Mouse (Mus musculus) macrophage (primary cell): Measurements from ENCODE around the gene Slc38a6. TPM values are rescaled to one million over a fixed set of nuclear protein-coding genes. Genes with fewer than 3 reads are reported as not detected.

Source experiments
- H3K27ac ChIP-seq: fragments of 350-480 bp; formaldehyde crosslinking; 2 replicates; pipeline ENCODE4 v1.9.0; 2021
- H3K36me3 ChIP-seq: fragments of 350-480 bp; formaldehyde crosslinking; 2 replicates; pipeline ENCODE4 v1.9.0; 2021; ENCODE audit errors: inconsistent target
- H3K4me3 ChIP-seq: fragments of 350-480 bp; formaldehyde crosslinking; 2 replicates; pipeline ENCODE4 v1.9.0; 2021; ENCODE audit errors: inconsistent target
- H3K79me2 ChIP-seq: fragments of 350-480 bp; formaldehyde crosslinking; 2 replicates; pipeline ENCODE4 v1.9.0; 2021; ENCODE audit errors: inconsistent target
- WGBS: methylation state at CpG from one replicate; pipeline ENCODE4 v1.1.7; 2026; ENCODE audit warnings: inconsistent platforms; ENCODE audit not compliant: missing documents; 5-methylcytosine and 5-hydroxymethylcytosine counted together
- polyA plus RNA-seq: library from polyadenylated mRNA; stranded (reverse); fragments of 250-400 nt; gene quantifications from 3 replicates; pipeline ENCODE4 v1.2.4, GENCODE M21; 2018; ENCODE audit warnings: inconsistent platforms

The Slc38a6 gene
- polyA plus RNA-seq, 1 experiment from 2014 or later: 40.6 TPM

- Histone ChIP-seq H3K79me2 (peaks cover 99% of the 10 kb centered on the region), H3K4me3 (no peak overlapping the region), H3K27ac (no peak overlapping the region), H3K36me3 (peaks cover 59% of the 10 kb centered on the region)
- WGBS: 92% methylated on average over 11 of the region's 11 CpGs
Observed at GRCm38 (mm10) chr12:73295505-73296140, 9.0 kb downstream of the Slc38a6 start.

DNA sequence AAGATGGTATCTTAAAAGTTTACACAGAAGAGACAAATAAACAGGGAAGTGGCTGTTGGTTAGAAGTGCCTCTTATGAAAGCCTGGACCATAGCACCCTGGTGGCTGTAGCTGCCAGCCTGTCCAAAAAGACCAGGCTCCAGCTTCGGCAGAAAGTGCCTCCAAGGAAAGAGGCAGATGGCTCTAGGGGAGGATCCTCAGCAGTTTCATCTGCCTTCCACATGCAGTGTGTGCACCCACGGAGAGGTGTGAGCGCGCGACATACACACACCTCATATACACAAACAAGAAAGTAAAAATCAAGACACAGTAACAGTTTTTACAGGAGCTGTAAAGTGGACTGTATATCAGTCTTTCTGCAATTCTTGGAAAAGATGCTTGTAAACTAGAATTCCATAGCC, 12.0 kb downstream of the Slc38a6 start:
- 97% methylated on average over 5 of the region's 5 CpGs for WGBS
- peaks cover 99% of the 10 kb centered on the region for H3K79me2 ChIP-seq
- no peak overlapping the region for H3K4me3 ChIP-seq
- H3K36me3 ChIP-seq: peaks cover 44% of the 10 kb centered on the region
- H3K27ac ChIP-seq: no peak overlapping the region

DNA sequence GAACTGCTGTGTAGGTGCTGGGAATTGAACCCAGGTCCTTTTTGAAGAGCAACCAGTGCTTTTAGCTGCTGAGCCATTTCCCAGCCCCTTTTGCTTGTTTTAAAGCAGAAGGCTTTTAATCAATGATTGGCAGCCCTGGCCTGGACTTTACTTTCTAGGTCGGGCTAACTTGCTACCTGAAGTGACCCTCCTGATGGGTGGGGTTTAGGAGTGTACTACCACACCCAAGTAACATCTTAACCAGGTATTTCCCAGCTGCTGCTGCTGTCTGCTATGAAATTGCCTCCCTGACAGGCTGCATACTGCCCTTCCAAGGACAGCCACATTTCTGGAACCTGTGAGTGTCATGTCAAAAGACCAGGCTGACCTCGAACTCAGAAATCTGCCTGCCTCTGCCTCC, 14.0 kb downstream of the Slc38a6 start:
- H3K79me2 ChIP-seq: peaks cover 92% of the 10 kb centered on the region
- H3K36me3 ChIP-seq: peaks cover 27% of the 10 kb centered on the region
- 100% methylated on average over 2 of the region's 2 CpGs for WGBS
- no peak overlapping the region for H3K4me3 ChIP-seq
- no peak overlapping the region for H3K27ac ChIP-seq

GRCm38 (mm10) chr12:73304636-73305035, 18.1 kb downstream of the Slc38a6 start:
- Histone ChIP-seq H3K36me3 (peaks cover 19% of the 10 kb centered on the region; the same call in 1 of the 2 replicates), H3K4me3 (no peak overlapping the region), H3K79me2 (peaks cover 73% of the 10 kb centered on the region), H3K27ac (no peak overlapping the region; the same call in 1 of the 2 replicates)
- WGBS: 16% methylated on average over 4 of the region's 4 CpGs

- no peak overlapping the region for H3K27ac ChIP-seq
- H3K4me3 ChIP-seq: no peak overlapping the region
- whole genome bisulfite sequencing: 71% methylated on average over 4 of the region's 4 CpGs
- peaks cover 11% of the 10 kb centered on the region; the same call in 1 of the 2 replicates for H3K36me3 ChIP-seq
- peaks cover 42% of the 10 kb centered on the region; the same call in 1 of the 2 replicates for H3K79me2 ChIP-seq
Observed at GRCm38 (mm10) chr12:73307750-73308149, 21.2 kb downstream of the Slc38a6 start.

- WGBS: 91% methylated on average over 2 of the region's 2 CpGs
Observed at GRCm38 (mm10) chr12:73308711-73309110, 22.1 kb downstream of the Slc38a6 start.

GRCm38 (mm10) chr12:73317706-73318686, 31.4 kb downstream of the Slc38a6 start:
- WGBS: 95% methylated on average over 7 of the region's 7 CpGs
- peaks cover 12% of the 10 kb centered on the region for H3K36me3 ChIP-seq

More at GRCm38 (mm10) chr12:73308711-73309110, 22.1 kb downstream of the Slc38a6 start:
- Histone ChIP-seq H3K4me3 (no peak overlapping the region), H3K79me2 (peaks cover 33% of the 10 kb centered on the region; the same call in 1 of the 2 replicates), H3K27ac (no peak overlapping the region), H3K36me3 (peaks cover 11% of the 10 kb centered on the region; the same call in 1 of the 2 replicates)

GRCm38 (mm10) chr12:73324180-73324586, 37.6 kb downstream of the Slc38a6 start:
- no peak overlapping the region for H3K4me3 ChIP-seq
- no peak overlapping the region for H3K27ac ChIP-seq
- H3K36me3 ChIP-seq: peaks cover 9% of the 10 kb centered on the region
- H3K79me2 ChIP-seq: no peaks in the 10 kb centered on the region
- 65% methylated on average over 7 of the region's 8 CpGs for WGBS

More at GRCm38 (mm10) chr12:73317706-73318686, 31.4 kb downstream of the Slc38a6 start:
- no peaks in the 10 kb centered on the region for H3K79me2 ChIP-seq
- no peak overlapping the region for H3K27ac ChIP-seq
- H3K4me3 ChIP-seq: no peak overlapping the region

GRCm38 (mm10) chr12:73324742-73325141, 38.2 kb downstream of the Slc38a6 start:
- peaks cover 7% of the 10 kb centered on the region for H3K36me3 ChIP-seq
- 43% methylated on average over 1 of the region's 1 CpGs for WGBS
- no peak overlapping the region for H3K4me3 ChIP-seq
- H3K27ac ChIP-seq: no peak overlapping the region
- H3K79me2 ChIP-seq: no peaks in the 10 kb centered on the region

DNA sequence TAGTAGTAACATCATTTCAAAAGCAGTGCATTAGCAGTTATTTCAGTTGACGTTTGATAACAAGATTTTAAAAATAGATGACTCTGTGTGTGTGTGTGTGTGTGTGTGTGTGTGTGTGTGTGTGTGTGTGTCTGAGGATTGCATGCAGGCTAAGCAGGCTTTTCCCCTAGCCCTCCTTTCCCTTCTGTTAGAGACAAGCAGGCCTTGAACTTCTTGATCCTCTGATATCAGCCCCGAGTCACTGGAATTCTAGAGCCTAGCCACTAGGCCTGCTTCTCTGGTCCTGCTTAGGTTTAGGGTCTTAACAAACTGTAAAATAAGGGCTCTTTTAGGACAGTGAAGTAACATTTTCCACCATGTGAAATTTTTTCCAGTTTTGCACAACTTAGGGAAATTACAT, 38.6 kb downstream of the Slc38a6 start:
- WGBS: 65% methylated on average over 2 of the region's 2 CpGs
- H3K4me3 ChIP-seq: no peak overlapping the region
- no peaks in the 10 kb centered on the region for H3K79me2 ChIP-seq
- H3K27ac ChIP-seq: no peak overlapping the region
- H3K36me3 ChIP-seq: peaks cover 11% of the 10 kb centered on the region

DNA sequence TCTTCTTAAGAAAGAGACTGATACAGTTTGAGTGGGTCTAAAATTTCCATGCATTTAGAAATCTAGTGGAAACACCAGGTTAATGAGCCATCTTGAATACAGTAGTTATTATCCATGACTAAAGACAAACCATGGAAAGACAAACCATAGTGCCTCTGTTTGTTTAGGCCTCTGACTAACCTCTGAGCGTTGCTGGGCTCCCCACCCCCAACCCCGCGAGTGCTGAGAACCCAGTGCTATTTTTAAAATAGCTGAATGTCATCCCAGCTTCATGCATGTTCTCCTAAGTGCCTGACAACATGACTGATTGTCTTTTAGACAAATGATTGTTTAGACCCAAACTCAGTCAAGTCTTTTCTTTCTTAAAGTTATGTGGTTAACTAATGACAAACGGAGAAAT, 39.0 kb downstream of the Slc38a6 start:
- H3K79me2 ChIP-seq: no peaks in the 10 kb centered on the region
- peaks cover 15% of the 10 kb centered on the region for H3K36me3 ChIP-seq
- H3K27ac ChIP-seq: no peak overlapping the region
- WGBS: 53% methylated on average over 4 of the region's 4 CpGs
- H3K4me3 ChIP-seq: no peak overlapping the region

DNA sequence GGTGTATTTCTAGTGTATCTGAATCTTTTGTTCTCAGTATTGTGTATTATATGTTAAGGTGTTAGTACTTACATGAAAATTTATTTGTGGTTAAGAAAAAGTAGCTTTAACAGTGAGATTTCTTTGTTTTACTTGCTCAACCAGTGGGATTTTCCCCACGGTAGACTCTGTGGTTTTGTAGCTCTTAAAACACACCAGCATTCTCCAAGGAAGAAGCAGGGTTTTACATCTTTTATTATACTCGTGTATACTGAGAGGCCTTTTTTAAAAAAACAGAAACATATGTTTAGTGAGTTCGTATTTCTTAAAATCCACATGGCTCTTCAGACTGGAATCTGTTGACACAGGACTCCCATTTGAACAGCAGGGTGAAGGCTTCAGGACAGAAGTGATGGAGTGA, 40.8 kb downstream of the Slc38a6 start:
- Histone ChIP-seq H3K4me3 (no peak overlapping the region), H3K79me2 (no peaks in the 10 kb centered on the region), H3K27ac (no peak overlapping the region), H3K36me3 (peaks cover 31% of the 10 kb centered on the region)
- 64% methylated on average over 3 of the region's 3 CpGs for WGBS

DNA sequence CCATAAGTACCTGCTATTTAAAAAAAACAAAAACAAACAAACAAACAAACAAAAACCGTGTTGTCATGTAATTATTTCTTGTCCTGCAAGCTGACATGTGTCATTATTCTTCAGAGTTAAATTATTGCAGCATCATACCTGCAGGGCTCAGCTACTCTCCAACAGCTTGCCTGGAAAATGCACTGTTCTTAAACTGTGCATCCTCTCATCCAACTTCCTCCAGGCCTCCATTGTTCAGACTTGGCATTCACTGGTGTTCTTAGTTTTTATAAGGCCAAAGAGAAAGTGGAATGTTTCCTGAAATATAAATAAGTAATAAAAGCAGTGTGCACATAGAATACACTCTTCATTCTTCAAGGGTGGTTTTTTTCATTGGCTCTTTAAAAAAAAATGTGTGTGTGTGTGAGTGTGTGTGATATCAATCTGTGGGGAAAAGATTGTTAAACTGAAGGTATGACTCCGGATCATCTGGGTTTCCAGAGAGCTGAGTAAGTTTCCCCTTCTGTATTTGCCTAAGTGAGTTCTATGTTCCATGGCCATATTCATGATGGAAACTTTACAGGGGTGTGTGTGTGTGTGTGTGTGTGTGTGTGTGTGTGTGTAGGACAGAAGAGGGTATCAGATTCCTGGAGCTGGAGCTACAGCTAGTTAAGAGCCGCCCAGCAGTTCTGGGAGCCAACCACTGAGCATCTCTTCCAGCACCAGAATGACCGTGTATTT, 42.0 kb downstream of the Slc38a6 start:
- H3K4me3 ChIP-seq: no peak overlapping the region
- peaks cover 36% of the 10 kb centered on the region for H3K36me3 ChIP-seq
- H3K79me2 ChIP-seq: no peaks in the 10 kb centered on the region
- WGBS: 86% methylated on average over 4 of the region's 4 CpGs
- no peak overlapping the region for H3K27ac ChIP-seq

DNA sequence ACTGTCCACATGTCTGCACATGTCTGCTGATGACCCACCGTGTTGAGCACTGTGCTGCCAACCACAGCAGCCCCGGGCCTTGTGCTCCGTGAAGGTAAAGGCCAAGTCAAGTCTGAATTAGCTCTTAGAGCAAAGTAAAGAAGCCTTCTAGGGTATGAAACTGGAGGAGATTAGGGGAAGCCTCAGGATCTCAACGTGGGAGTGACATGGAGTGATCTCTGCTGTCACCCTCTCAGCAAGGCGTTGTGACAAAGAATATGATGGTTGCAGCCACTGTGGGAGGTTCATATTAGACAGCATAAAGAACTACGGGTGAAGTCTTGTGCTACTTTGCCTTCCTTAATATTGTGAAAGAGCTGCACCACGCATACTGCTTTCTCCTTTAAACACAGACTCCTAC, 43.7 kb downstream of the Slc38a6 start:
- Histone ChIP-seq H3K79me2 (no peaks in the 10 kb centered on the region), H3K4me3 (no peak overlapping the region), H3K27ac (no peak overlapping the region), H3K36me3 (peaks cover 44% of the 10 kb centered on the region)
- WGBS: 95% methylated on average over 7 of the region's 7 CpGs
